Mouse (Mus musculus) liver, adult 2 months (tissue): ENCODE data around the gene Nudt3. TPM values are rescaled to one million over a fixed set of nuclear protein-coding genes. Genes with fewer than 3 reads are reported as not detected.

Source experiments
- DNase-seq: peaks from one replicate; pipeline ENCODE4 v3.0.0-alpha.2; 2011; ENCODE audit warnings: low read depth, low spot score; ENCODE audit errors: extremely low read depth
- H3K27ac ChIP-seq: fragments of 200-500 bp; replicated peaks from 2 replicates; pipeline ENCODE4 v1.5.1; 2012; ENCODE audit warnings: low read depth, mild to moderate bottlenecking, control low read depth, inconsistent platforms, low read length; ENCODE audit not compliant: insufficient read depth
- H3K27me3 ChIP-seq: fragments of 200-500 bp; 2 replicates; pipeline ENCODE4 v1.6.1; 2012; ENCODE audit warnings: mild to moderate bottlenecking, moderate library complexity, low read length, inconsistent platforms; ENCODE audit not compliant: control insufficient read depth, insufficient read depth
- H3K36me3 ChIP-seq: fragments of 200-500 bp; 2 replicates; pipeline ENCODE4 v1.6.1; 2012; ENCODE audit warnings: low read length, inconsistent platforms; ENCODE audit not compliant: control insufficient read depth, insufficient read depth
- H3K4me1 ChIP-seq: fragments of 200-500 bp; 2 replicates; pipeline ENCODE4 v1.6.1; 2011; ENCODE audit warnings: low read length; ENCODE audit not compliant: control insufficient read depth, insufficient read depth
- H3K4me3 ChIP-seq: fragments of 200-500 bp; 2 replicates; pipeline ENCODE4 v1.5.1; 2011; ENCODE audit warnings: low read depth, mild to moderate bottlenecking, control low read depth, low read length, moderate library complexity; ENCODE audit not compliant: insufficient read depth
- H3K79me2 ChIP-seq: fragments of 200-500 bp; 2 replicates; pipeline ENCODE4 v1.6.1; 2012; ENCODE audit warnings: inconsistent platforms, mild to moderate bottlenecking, low read length, moderate library complexity; ENCODE audit not compliant: control insufficient read depth, insufficient read depth
- H3K9ac ChIP-seq: fragments of 200-500 bp; 2 replicates; pipeline ENCODE4 v1.6.1; 2012; ENCODE audit warnings: low read depth, mild to moderate bottlenecking, control low read depth, inconsistent platforms, low read length
- CTCF ChIP-seq: fragments of 200-500 bp; IDR thresholded peaks from 2 replicates; pipeline ENCODE4 v1.5.1; 2011; ENCODE audit warnings: low read depth, low read length, control low read depth
- POLR2A ChIP-seq: fragments of 200-500 bp; IDR thresholded peaks from 2 replicates; pipeline ENCODE4 v1.6.1; 2011; ENCODE audit warnings: low read length, control low read depth; ENCODE audit not compliant: insufficient read depth; ENCODE audit errors: extremely low read depth
- WGBS: fragments of 180-500 bp; shearing (Covaris S2); methylation state at CpG from one replicate; pipeline ENCODE4 v1.1.7; 2018; 5-methylcytosine and 5-hydroxymethylcytosine counted together
- polyA plus RNA-seq: library from polyadenylated mRNA; depleted of rRNA; stranded (reverse); fragments of >200 nt; gene quantifications from 2 replicates; pipeline ENCODE4 v1.2.3, GENCODE M21; 2012
- total RNA-seq: library from RNA; depleted of rRNA; stranded (reverse); fragments of >200 nt; gene quantifications from 2 replicates; pipeline ENCODE4 v1.2.3, GENCODE M21; 2014

The Nudt3 gene
- total and polyA plus RNA-seq, 2 experiments: 19.5 to 25.5 TPM

- WGBS: 73% methylated on average over 3 of the region's 3 CpGs
- DNase-seq: no peak
- no peaks in the 10 kb centered on the region for H3K36me3 ChIP-seq
- no peaks in the 10 kb centered on the region for H3K27me3 ChIP-seq
- no peaks in the 10 kb centered on the region for H3K4me1 ChIP-seq
- TF ChIP-seq POLR2A (no peak), CTCF (no peak)
- H3K27ac ChIP-seq: no peak overlapping the region
- no peak overlapping the region for H3K4me3 ChIP-seq
- H3K9ac ChIP-seq: no peak overlapping the region
- H3K79me2 ChIP-seq: peaks cover 52% of the 10 kb centered on the region
Observed at GRCm38 (mm10) chr17:27600286-27600685, 23.0 kb downstream of the Nudt3 start.

- Histone ChIP-seq H3K36me3 (no peaks in the 10 kb centered on the region), H3K4me1 (no peaks in the 10 kb centered on the region), H3K4me3 (no peak overlapping the region), H3K79me2 (peaks cover 25% of the 10 kb centered on the region; the same call in 1 of the 2 replicates), H3K27me3 (no peaks in the 10 kb centered on the region), H3K9ac (no peak overlapping the region), H3K27ac (no peak overlapping the region)
- 89% methylated on average over 21 of the region's 21 CpGs for WGBS
- TF ChIP-seq CTCF (no peak), POLR2A (no peak)
- no peak for DNase-seq
Observed at GRCm38 (mm10) chr17:27596376-27597190, 26.7 kb downstream of the Nudt3 start.

GRCm38 (mm10) chr17:27595659-27596375 lies 27.5 kb downstream of the Nudt3 start:
- Histone ChIP-seq H3K4me3 (no peak overlapping the region), H3K27ac (no peak overlapping the region), H3K36me3 (no peaks in the 10 kb centered on the region), H3K79me2 (peaks cover 18% of the 10 kb centered on the region; the same call in 1 of the 2 replicates), H3K27me3 (no peaks in the 10 kb centered on the region), H3K4me1 (no peaks in the 10 kb centered on the region), H3K9ac (no peak overlapping the region)
- no peak for DNase-seq
- 89% methylated on average over 15 of the region's 15 CpGs for WGBS
- TF ChIP-seq CTCF (no peak), POLR2A (no peak)

- H3K9ac ChIP-seq: no peak overlapping the region
- TF ChIP-seq POLR2A (no peak), CTCF (no peak)
- no peak for DNase-seq
- 95% methylated on average over 7 of the region's 7 CpGs for WGBS
- H3K36me3 ChIP-seq: no peaks in the 10 kb centered on the region
- peaks cover 12% of the 10 kb centered on the region; the same call in 1 of the 2 replicates for H3K79me2 ChIP-seq
- peaks cover 6% of the 10 kb centered on the region for H3K4me1 ChIP-seq
- H3K27me3 ChIP-seq: no peaks in the 10 kb centered on the region
- H3K4me3 ChIP-seq: no peak overlapping the region
- H3K27ac ChIP-seq: no peak overlapping the region
Observed at GRCm38 (mm10) chr17:27592565-27592910, 30.8 kb downstream of the Nudt3 start.

GRCm38 (mm10) chr17:27591826-27592564 lies 31.3 kb downstream of the Nudt3 start:
- DNase-seq: no peak
- Histone ChIP-seq H3K27me3 (no peaks in the 10 kb centered on the region), H3K36me3 (no peaks in the 10 kb centered on the region), H3K4me1 (peaks cover 6% of the 10 kb centered on the region), H3K9ac (no peak overlapping the region), H3K4me3 (no peak overlapping the region), H3K27ac (0 out of 2 replicates have a peak overlapping the region, but pooled peaks have one; percentile 3), H3K79me2 (peaks cover 12% of the 10 kb centered on the region; the same call in 1 of the 2 replicates)
- whole genome bisulfite sequencing: 76% methylated on average over 12 of the region's 12 CpGs
- no peak for TF ChIP-seq POLR2A
- TF ChIP-seq CTCF: peak; percentile 36; the same call in 1 of the 2 replicates
